Mouse (Mus musculus) limb, embryonic 11.5 days (tissue): ENCODE data around the gene Slc39a1. TPM values are rescaled to one million over a fixed set of nuclear protein-coding genes. Genes with fewer than 3 reads are reported as not detected.
"Not testable (repeated sequence)": the region's sequence is repeated elsewhere in the genome, so short reads cannot be mapped to it uniquely, and the experiment has no call there.

Experiments
- ATAC-seq: fragments of 200-750 bp; cut with Nextera tagmentation; 2 replicates; pipeline ENCODE4 v1.8.0; 2017; ENCODE audit warnings: low read depth; ENCODE audit not compliant: insufficient number of reproducible peaks, low FRiP score, low TSS enrichment
- DNase-seq: peaks from one replicate; pipeline ENCODE4 v3.0.0-alpha.2; 2015; ENCODE audit warnings: low spot score
- H3K27ac ChIP-seq: fragments of 300-500 bp; sonication (generic); replicated peaks from 2 replicates; pipeline ENCODE4 v1.5.1; 2014; ENCODE audit warnings: low read depth, mild to moderate bottlenecking, low read length
- H3K27me3 ChIP-seq: fragments of 300-500 bp; sonication (generic); 2 replicates; pipeline ENCODE4 v1.6.1; 2014; ENCODE audit warnings: mild to moderate bottlenecking, low read length, mixed read lengths; ENCODE audit not compliant: control insufficient read depth, insufficient read depth
- H3K36me3 ChIP-seq: fragments of 300-500 bp; sonication (generic); 2 replicates; pipeline ENCODE4 v1.6.1; 2014; ENCODE audit warnings: mild to moderate bottlenecking, low read length, moderate library complexity, mixed read lengths; ENCODE audit not compliant: control insufficient read depth, insufficient read depth
- H3K4me1 ChIP-seq: fragments of 300-500 bp; sonication (generic); 2 replicates; pipeline ENCODE4 v1.6.1; 2014; ENCODE audit warnings: low read length, mixed read lengths; ENCODE audit not compliant: control insufficient read depth, insufficient read depth
- H3K4me2 ChIP-seq: fragments of 300-500 bp; sonication (generic); 2 replicates; pipeline ENCODE4 v1.6.1; 2014; ENCODE audit warnings: low read depth, mild to moderate bottlenecking, moderate library complexity; ENCODE audit not compliant: severe bottlenecking
- H3K4me3 ChIP-seq: fragments of 300-500 bp; sonication (generic); 2 replicates; pipeline ENCODE4 v1.5.1; 2014; ENCODE audit warnings: low read depth, low read length
- H3K9ac ChIP-seq: fragments of 300-500 bp; sonication (generic); 2 replicates; pipeline ENCODE4 v1.6.1; 2014; ENCODE audit warnings: mild to moderate bottlenecking, low read length
- H3K9me3 ChIP-seq: fragments of 300-500 bp; sonication (generic); 2 replicates; pipeline ENCODE4 v1.6.1; 2016; ENCODE audit warnings: low read length; ENCODE audit not compliant: control insufficient read depth
- WGBS: fragments of 180-500 bp; shearing (Covaris S2); extraction: QIAGEN DNeasy Blood & Tissue Kit; methylation state at CpG from one replicate; pipeline ENCODE4 v1.1.7; 2014; 5-methylcytosine and 5-hydroxymethylcytosine counted together
- polyA plus RNA-seq: library from polyadenylated mRNA; unstranded; fragments of >200 nt; fragmentation: Nextera tagmentation; extraction: Ambion mirVana; gene quantifications from 2 replicates; pipeline ENCODE4 v1.2.1, GENCODE M21; 2014

The Slc39a1 gene
- polyA plus RNA-seq, 1 experiment from 2014 or later, result 58.3 TPM

GRCm38 (mm10) chr3:90277793-90278192, 29.8 kb downstream of the Slc39a1 start:
- Histone ChIP-seq H3K27ac (no peak overlapping the region), H3K4me2 (no peak overlapping the region), H3K4me3 (no peak overlapping the region), H3K9me3 (no peaks in the 10 kb centered on the region), H3K9ac (no peak overlapping the region), H3K36me3 (no peaks in the 10 kb centered on the region; the same call in 1 of the 2 replicates), H3K4me1 (no peaks in the 10 kb centered on the region), H3K27me3 (no peaks in the 10 kb centered on the region)
- DNase-seq, result no peak
- no peak for ATAC-seq
- WGBS, result 88% methylated on average over 9 of the region's 9 CpGs

GRCm38 (mm10) chr3:90278211-90278610, 30.2 kb downstream of the Slc39a1 start:
- Histone ChIP-seq H3K27me3 (no peaks in the 10 kb centered on the region), H3K4me3 (no peak overlapping the region), H3K36me3 (no peaks in the 10 kb centered on the region; the same call in 1 of the 2 replicates), H3K9me3 (no peaks in the 10 kb centered on the region), H3K4me1 (no peaks in the 10 kb centered on the region), H3K9ac (no peak overlapping the region), H3K27ac (no peak overlapping the region), H3K4me2 (no peak overlapping the region)
- ATAC-seq (no peak), DNase-seq (no peak)
- WGBS, result 93% methylated on average over 10 of the region's 10 CpGs

DNA sequence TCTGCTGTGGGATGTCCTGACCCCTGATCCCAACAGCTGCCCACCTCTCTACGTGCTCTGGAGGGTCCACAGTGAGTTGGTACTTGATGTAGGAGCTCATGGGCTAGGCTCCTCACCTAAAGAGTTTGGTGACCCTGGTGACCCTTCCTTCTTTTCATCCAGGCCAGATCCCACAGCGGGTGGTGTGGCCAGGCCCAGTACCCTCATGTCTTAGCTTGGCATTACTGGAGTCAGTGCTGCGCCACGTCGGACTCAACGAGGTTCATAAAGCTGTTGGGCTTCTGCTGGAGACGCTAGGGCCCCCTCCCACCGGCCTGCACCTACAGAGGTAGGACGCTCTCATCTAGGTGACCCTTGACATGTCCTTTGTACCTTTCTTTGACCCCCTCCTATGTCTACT, 31.2 kb downstream of the Slc39a1 start:
- ATAC-seq, result no peak
- WGBS, result 93% methylated on average over 9 of the region's 9 CpGs

DNA sequence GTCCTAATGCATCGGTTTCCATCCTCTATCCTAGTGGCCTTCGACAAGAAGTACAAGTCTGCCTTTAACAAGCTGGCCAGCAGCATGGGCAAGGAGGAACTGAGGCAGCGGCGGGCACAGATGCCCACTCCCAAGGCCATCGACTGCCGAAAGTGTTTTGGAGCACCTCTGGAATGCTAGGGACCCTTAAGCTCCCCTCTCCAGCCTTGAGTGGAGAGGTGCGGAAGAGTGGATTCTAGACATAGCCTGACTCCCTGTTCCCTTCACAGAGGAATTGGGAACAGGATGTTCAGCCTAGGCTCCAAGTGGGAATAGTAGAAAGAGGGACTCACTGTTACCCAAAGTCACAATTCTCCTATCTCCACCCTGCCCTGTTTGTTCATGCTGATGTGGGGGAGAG, 31.8 kb downstream of the Slc39a1 start:
- ATAC-seq (no peak), DNase-seq (no peak)
- no peaks in the 10 kb centered on the region; the same call in 1 of the 2 replicates for H3K36me3 ChIP-seq
- H3K4me1 ChIP-seq, result no peaks in the 10 kb centered on the region
- H3K9me3 ChIP-seq, result no peaks in the 10 kb centered on the region
- no peaks in the 10 kb centered on the region for H3K27me3 ChIP-seq
- no peak overlapping the region for H3K4me3 ChIP-seq
- H3K27ac ChIP-seq, result no peak overlapping the region
- no peak overlapping the region for H3K9ac ChIP-seq
- WGBS, result 94% methylated on average over 7 of the region's 7 CpGs
- no peak overlapping the region for H3K4me2 ChIP-seq

More for the DNA sequence above, 31.2 kb downstream of the Slc39a1 start:
- H3K9me3 ChIP-seq, result no peaks in the 10 kb centered on the region
- no peaks in the 10 kb centered on the region for H3K27me3 ChIP-seq
- H3K27ac ChIP-seq, result no peak overlapping the region
- H3K9ac ChIP-seq, result no peak overlapping the region
- H3K4me1 ChIP-seq, result no peaks in the 10 kb centered on the region
- no peak overlapping the region for H3K4me3 ChIP-seq
- no peak overlapping the region for H3K4me2 ChIP-seq
- H3K36me3 ChIP-seq, result no peaks in the 10 kb centered on the region; the same call in 1 of the 2 replicates
- DNase-seq, result no peak

DNA sequence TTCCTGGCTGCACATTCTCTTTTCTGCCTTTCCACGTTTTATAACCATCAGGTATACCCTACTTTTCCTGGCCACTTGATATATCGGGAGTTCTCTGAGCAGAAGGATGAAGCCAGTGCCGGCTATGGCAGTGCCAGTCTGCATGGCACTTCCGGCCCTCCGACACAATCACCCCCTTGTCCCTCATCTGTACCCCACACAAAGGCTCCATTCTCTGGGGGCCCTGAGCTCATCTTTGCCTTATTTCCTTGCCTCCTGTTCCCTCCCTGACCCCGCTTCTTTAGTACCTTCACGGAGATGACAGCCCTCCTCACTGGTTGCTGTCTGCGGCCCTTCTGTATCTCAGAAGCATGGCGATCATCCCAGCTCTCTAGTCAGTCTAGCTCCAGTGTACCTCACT, 32.7 kb downstream of the Slc39a1 start:
- no peaks in the 10 kb centered on the region for H3K27me3 ChIP-seq
- no peak overlapping the region for H3K27ac ChIP-seq
- no peak overlapping the region for H3K4me3 ChIP-seq
- 93% methylated on average over 9 of the region's 9 CpGs for WGBS
- H3K9me3 ChIP-seq, result no peaks in the 10 kb centered on the region
- no peaks in the 10 kb centered on the region; the same call in 1 of the 2 replicates for H3K36me3 ChIP-seq
- H3K4me1 ChIP-seq, result no peaks in the 10 kb centered on the region
- ATAC-seq, result no peak
- H3K4me2 ChIP-seq, result no peak overlapping the region
- no peak overlapping the region for H3K9ac ChIP-seq
- no peak for DNase-seq

GRCm38 (mm10) chr3:90284150-90284549, 36.2 kb downstream of the Slc39a1 start:
- Histone ChIP-seq H3K4me3 (no peak overlapping the region), H3K9ac (no peak overlapping the region), H3K27me3 (no peaks in the 10 kb centered on the region), H3K4me2 (no peak overlapping the region), H3K27ac (no peak overlapping the region), H3K4me1 (no peaks in the 10 kb centered on the region), H3K36me3 (no peaks in the 10 kb centered on the region; the same call in 1 of the 2 replicates), H3K9me3 (no peaks in the 10 kb centered on the region)
- ATAC-seq (no peak), DNase-seq (no peak)
- 89% methylated on average over 2 of the region's 2 CpGs for WGBS

- H3K36me3 ChIP-seq, H3K9ac ChIP-seq, H3K9me3 ChIP-seq, H3K4me1 ChIP-seq, ATAC-seq, DNase-seq, H3K27me3 ChIP-seq, H3K4me2 ChIP-seq, H3K4me3 ChIP-seq, H3K27ac ChIP-seq: not testable (repeated sequence)
- 73% methylated on average over 2 of the region's 3 CpGs for WGBS
Measured at GRCm38 (mm10) chr3:90289403-90289802, 41.4 kb downstream of the Slc39a1 start.

DNA sequence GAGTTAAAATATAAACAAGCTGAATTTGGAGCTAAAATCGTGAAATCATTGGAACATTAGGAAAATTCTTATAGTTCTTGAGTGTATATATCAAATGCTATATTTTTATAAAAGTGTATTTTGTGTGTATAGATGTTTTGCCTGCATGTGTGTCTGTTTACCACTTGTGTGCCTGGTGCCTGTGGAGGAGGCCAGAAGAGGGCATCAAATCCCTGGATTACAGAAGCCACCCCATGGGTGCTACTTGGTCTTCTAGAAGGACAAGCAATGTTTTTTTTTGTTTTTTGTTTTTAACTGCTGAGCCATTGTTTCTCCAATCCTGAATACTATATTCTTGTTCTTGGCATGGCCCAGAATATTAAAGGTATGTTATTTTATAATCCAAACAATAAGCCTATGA, 42.6 kb downstream of the Slc39a1 start:
- WGBS, result 87% methylated on average over 1 of the region's 1 CpGs
- DNase-seq, result no peak
- H3K27ac ChIP-seq, result no peak overlapping the region

DNA sequence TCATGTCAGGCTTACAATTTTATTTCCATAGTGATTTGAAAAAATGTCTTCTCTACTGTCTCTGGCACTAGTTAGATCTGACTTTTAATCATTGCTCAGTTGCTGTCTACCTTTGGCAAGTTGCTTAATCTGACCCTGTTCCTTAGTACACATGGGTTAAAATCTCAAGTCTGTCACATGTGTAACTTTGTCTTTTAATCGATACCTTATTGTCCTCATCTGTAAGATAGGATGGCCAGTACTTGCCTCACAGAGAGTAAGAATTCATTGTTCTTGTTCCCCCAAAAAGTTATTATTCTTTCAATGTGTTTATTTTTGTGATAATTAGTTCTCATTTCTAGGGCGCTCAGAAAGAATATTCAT, 44.0 kb downstream of the Slc39a1 start:
- DNase-seq, result no peak
- Histone ChIP-seq H3K9ac (peak overlapping the region; percentile 87; the same call in 1 of the 2 replicates), H3K4me3 (peak overlapping the region; percentile 91), H3K27ac (peak overlapping the region; percentile 90; the same call in 1 of the 2 replicates), H3K4me2 (peak overlapping the region; percentile 56), H3K9me3 (no peaks in the 10 kb centered on the region), H3K27me3 (no peaks in the 10 kb centered on the region), H3K4me1 (peaks cover 5% of the 10 kb centered on the region; the same call in 1 of the 2 replicates), H3K36me3 (peaks cover 3% of the 10 kb centered on the region; the same call in 1 of the 2 replicates)
- no peak for ATAC-seq
- 43% methylated on average over 2 of the region's 2 CpGs for WGBS

More for the DNA sequence above, 42.6 kb downstream of the Slc39a1 start:
- Histone ChIP-seq H3K36me3 (peaks cover 3% of the 10 kb centered on the region; the same call in 1 of the 2 replicates), H3K4me1 (peaks cover 5% of the 10 kb centered on the region; the same call in 1 of the 2 replicates), H3K4me2 (no peak overlapping the region), H3K27me3 (no peaks in the 10 kb centered on the region), H3K9ac (no peak overlapping the region), H3K9me3 (no peaks in the 10 kb centered on the region), H3K4me3 (no peak overlapping the region)
- no peak for ATAC-seq
